Mouse (Mus musculus) liver, postnatal 0 days (tissue): ENCODE measurements around the gene Bcas2.

Source experiments
- CTCF ChIP-seq: sonication (generic); IDR thresholded peaks from 2 replicates; pipeline ENCODE4 v1.5.1; 2016; ENCODE audit warnings: antibody characterized with exemption, low read depth
- EP300 ChIP-seq: IDR thresholded peaks from 2 replicates; pipeline ENCODE4 v1.6.1; 2016; ENCODE audit warnings: antibody characterized with exemption, low read depth, mild to moderate bottlenecking

- TF ChIP-seq EP300 (no peak), CTCF (no peak)
Measured at GRCm38 (mm10) chr3:103172615-103173014, 1.2 kb downstream of the Bcas2 start.
